Mouse (Mus musculus): ENCODE data around the gene Art3. TPM values are rescaled to one million over a fixed set of nuclear protein-coding genes. Genes with fewer than 3 reads are reported as not detected.

Gene Art3
- polyA plus RNA-seq, 1 experiment from 2014 or later: 2.3 TPM

- ATAC-seq: no peak
- peaks cover 9% of the 10 kb centered on the region for H3K4me1 ChIP-seq
- WGBS: 92% methylated on average over 8 of the region's 8 CpGs
These were observed 106.9 kb downstream of the Art3 start for GRCm38 (mm10) chr5:92438540-92438939.

GRCm38 (mm10) chr5:92441494-92441893, 109.9 kb downstream of the Art3 start:
- no peak overlapping the region for H3K4me2 ChIP-seq
- H3K27me3 ChIP-seq: no peaks in the 10 kb centered on the region
- 81% methylated on average over 5 of the region's 5 CpGs for WGBS
- no peaks in the 10 kb centered on the region for H3K4me1 ChIP-seq
- no peak overlapping the region for H3K4me3 ChIP-seq
- H3K36me3 ChIP-seq (ENCODE audit: poor library complexity, severe bottlenecking): peaks cover 37% of the 10 kb centered on the region
- no peak overlapping the region for H3K27ac ChIP-seq
- ATAC-seq: no peak
- no peak overlapping the region for H3K9ac ChIP-seq
- no peaks in the 10 kb centered on the region for H3K9me3 ChIP-seq (replicated peaks)

More at GRCm38 (mm10) chr5:92438540-92438939, 106.9 kb downstream of the Art3 start:
- Histone ChIP-seq H3K36me3 (ENCODE audit: poor library complexity, severe bottlenecking) (peaks cover 10% of the 10 kb centered on the region), H3K27ac (no peak overlapping the region), H3K9me3 (replicated peaks) (no peaks in the 10 kb centered on the region), H3K9ac (no peak overlapping the region), H3K27me3 (no peaks in the 10 kb centered on the region), H3K4me2 (no peak overlapping the region), H3K4me3 (no peak overlapping the region)

GRCm38 (mm10) chr5:92442914-92443313, 111.3 kb downstream of the Art3 start:
- H3K36me3 ChIP-seq (ENCODE audit: poor library complexity, severe bottlenecking): peaks cover 51% of the 10 kb centered on the region
- 90% methylated on average over 7 of the region's 7 CpGs for WGBS
- H3K4me1 ChIP-seq: no peaks in the 10 kb centered on the region
- H3K9me3 ChIP-seq (replicated peaks): no peaks in the 10 kb centered on the region
- H3K27ac ChIP-seq: no peak overlapping the region
- ATAC-seq: no peak
- no peak overlapping the region for H3K4me2 ChIP-seq
- H3K27me3 ChIP-seq: no peaks in the 10 kb centered on the region
- H3K9ac ChIP-seq: no peak overlapping the region
- no peak overlapping the region for H3K4me3 ChIP-seq

- H3K4me3 ChIP-seq: no peak overlapping the region
- H3K4me1 ChIP-seq: no peaks in the 10 kb centered on the region
- WGBS: 86% methylated on average over 2 of the region's 2 CpGs
- H3K27ac ChIP-seq: no peak overlapping the region
- no peaks in the 10 kb centered on the region for H3K9me3 ChIP-seq (replicated peaks)
- no peak for ATAC-seq
- no peaks in the 10 kb centered on the region for H3K27me3 ChIP-seq
- no peak overlapping the region for H3K9ac ChIP-seq
- H3K4me2 ChIP-seq: no peak overlapping the region
- H3K36me3 ChIP-seq (ENCODE audit: poor library complexity, severe bottlenecking): peaks cover 72% of the 10 kb centered on the region
These were observed 113.4 kb downstream of the Art3 start for GRCm38 (mm10) chr5:92445016-92445415.

GRCm38 (mm10) chr5:92446736-92447135, 115.1 kb downstream of the Art3 start:
- ATAC-seq: no peak
- peaks cover 89% of the 10 kb centered on the region for H3K36me3 ChIP-seq (ENCODE audit: poor library complexity, severe bottlenecking)

GRCm38 (mm10) chr5:92452876-92453275, 121.2 kb downstream of the Art3 start:
- Histone ChIP-seq H3K36me3 (ENCODE audit: poor library complexity, severe bottlenecking) (peaks cover 83% of the 10 kb centered on the region), H3K27me3 (no peaks in the 10 kb centered on the region), H3K9me3 (replicated peaks) (no peaks in the 10 kb centered on the region), H3K4me3 (no peak overlapping the region), H3K4me2 (no peak overlapping the region), H3K9ac (no peak overlapping the region), H3K4me1 (no peaks in the 10 kb centered on the region), H3K27ac (no peak overlapping the region)
- WGBS: 92% methylated on average over 5 of the region's 5 CpGs
- no peak for ATAC-seq

More at GRCm38 (mm10) chr5:92446736-92447135, 115.1 kb downstream of the Art3 start:
- Histone ChIP-seq H3K4me3 (no peak overlapping the region), H3K9ac (no peak overlapping the region), H3K4me1 (no peaks in the 10 kb centered on the region), H3K4me2 (no peak overlapping the region), H3K27me3 (no peaks in the 10 kb centered on the region), H3K9me3 (replicated peaks) (no peaks in the 10 kb centered on the region), H3K27ac (no peak overlapping the region)
- WGBS: 93% methylated on average over 5 of the region's 5 CpGs

- WGBS: 82% methylated on average over 2 of the region's 2 CpGs
- Histone ChIP-seq H3K27ac (no peak overlapping the region), H3K27me3 (no peaks in the 10 kb centered on the region), H3K9ac (no peak overlapping the region), H3K9me3 (replicated peaks) (no peaks in the 10 kb centered on the region), H3K4me2 (no peak overlapping the region), H3K4me3 (no peak overlapping the region), H3K36me3 (ENCODE audit: poor library complexity, severe bottlenecking) (peaks cover 54% of the 10 kb centered on the region), H3K4me1 (no peaks in the 10 kb centered on the region)
- ATAC-seq: no peak
These were observed 125.8 kb downstream of the Art3 start for GRCm38 (mm10) chr5:92457410-92457809.

GRCm38 (mm10) chr5:92458726-92459125, 127.1 kb downstream of the Art3 start:
- Histone ChIP-seq H3K9ac (no peak overlapping the region), H3K4me1 (no peaks in the 10 kb centered on the region), H3K36me3 (ENCODE audit: poor library complexity, severe bottlenecking) (peaks cover 43% of the 10 kb centered on the region), H3K27ac (no peak overlapping the region), H3K27me3 (no peaks in the 10 kb centered on the region), H3K4me2 (no peak overlapping the region), H3K9me3 (replicated peaks) (no peaks in the 10 kb centered on the region), H3K4me3 (no peak overlapping the region)
- WGBS: 63% methylated on average over 5 of the region's 5 CpGs
- no peak for ATAC-seq

- Histone ChIP-seq H3K4me1 (no peaks in the 10 kb centered on the region), H3K27me3 (no peaks in the 10 kb centered on the region), H3K9me3 (replicated peaks) (no peaks in the 10 kb centered on the region), H3K4me2 (no peak overlapping the region), H3K27ac (no peak overlapping the region), H3K9ac (no peak overlapping the region), H3K36me3 (ENCODE audit: poor library complexity, severe bottlenecking) (peaks cover 27% of the 10 kb centered on the region), H3K4me3 (no peak overlapping the region)
- no peak for ATAC-seq
- WGBS: 17% methylated on average over 5 of the region's 5 CpGs
These were observed 129.7 kb downstream of the Art3 start for GRCm38 (mm10) chr5:92461321-92461720.

Small RNAs within 50 kb of the gene (microRNA-seq; reads per million reads assigned to microRNA genes)
- gene Mir6415: not detected

Other genes starting within 250 kb of the Art3 start
- 337 and 342 TPM in 2 replicates for gene G3bp2, start 248.1 kb upstream of the Art3 start, polyA plus RNA-seq (2015; fragmentation: Nextera tagmentation; extraction: Ambion mirVana)
- 42.6 and 43.9 TPM in 2 replicates for gene Uso1, start 193.9 kb upstream of the Art3 start, polyA plus RNA-seq (2015; fragmentation: Nextera tagmentation; extraction: Ambion mirVana)
- not detected in 2 replicates for gene U90926, start 116.4 kb upstream of the Art3 start, polyA plus RNA-seq (2015; fragmentation: Nextera tagmentation; extraction: Ambion mirVana)
- gene Ppef2, start 75.5 kb upstream of the Art3 start, polyA plus RNA-seq (2015; fragmentation: Nextera tagmentation; extraction: Ambion mirVana): 0.38 TPM in 1 of 2 replicates, not detected in the other
- gene Naaa, start 53.7 kb upstream of the Art3 start, polyA plus RNA-seq (2015; fragmentation: Nextera tagmentation; extraction: Ambion mirVana): 4.7 and 5.4 TPM in 2 replicates
- gene Sdad1, start 21.3 kb upstream of the Art3 start, polyA plus RNA-seq (2015; fragmentation: Nextera tagmentation; extraction: Ambion mirVana): 33.9 and 39.8 TPM in 2 replicates
- not detected in 2 replicates for gene Cxcl9, start 3.7 kb upstream of the Art3 start, polyA plus RNA-seq (2015; fragmentation: Nextera tagmentation; extraction: Ambion mirVana)
- 0.22 TPM in 1 of 2 replicates, not detected in the other for gene Cxcl10, start 17.1 kb downstream of the Art3 start, polyA plus RNA-seq (2015; fragmentation: Nextera tagmentation; extraction: Ambion mirVana)
- gene Nup54, start 103.4 kb downstream of the Art3 start, polyA plus RNA-seq (2015; fragmentation: Nextera tagmentation; extraction: Ambion mirVana): 56.1 and 62.2 TPM in 2 replicates
- 19.5 and 22.3 TPM in 2 replicates for gene Scarb2, start 175.0 kb downstream of the Art3 start, polyA plus RNA-seq (2015; fragmentation: Nextera tagmentation; extraction: Ambion mirVana)
- gene Fam47e, start 223.2 kb downstream of the Art3 start, polyA plus RNA-seq (2015; fragmentation: Nextera tagmentation; extraction: Ambion mirVana): 0.38 TPM in 1 of 2 replicates, not detected in the other

Measured in forebrain, embryonic 13.5 days (tissue).